Mouse (Mus musculus) hematopoietic stem cell, adult 5-6 weeks (primary cell): ENCODE results near the gene Mrpl53. TPM values are rescaled to one million over a fixed set of nuclear protein-coding genes. Genes with fewer than 3 reads are reported as not detected.

ENCODE experiments used
- ATAC-seq, 2 experiments: fragments of 125-278 bp in 1 of 2; replicated peaks in 1 of 2; 2 replicates each; pipeline ENCODE4 v1.8.0; 2016 to 2017; ENCODE audit warnings: inconsistent platforms in 2 of 2, mild to moderate bottlenecking in 2 of 2, moderate number of reproducible peaks in 2 of 2, low read depth in 1 of 2, moderate TSS enrichment in 1 of 2; ENCODE audit not compliant: low FRiP score in 2 of 2, poor library complexity in 2 of 2, severe bottlenecking in 2 of 2, insufficient read depth in 1 of 2, low TSS enrichment in 1 of 2
- total RNA-seq: library from RNA; stranded (forward); fragments of 172-1452, 232-1000 nt; gene quantifications from 2 replicates; pipeline ENCODE4 v1.2.3, GENCODE M21; 2017

Mrpl53 gene
- total RNA-seq, 1 experiment from 2014 or later, result 8.4 TPM

DNA sequence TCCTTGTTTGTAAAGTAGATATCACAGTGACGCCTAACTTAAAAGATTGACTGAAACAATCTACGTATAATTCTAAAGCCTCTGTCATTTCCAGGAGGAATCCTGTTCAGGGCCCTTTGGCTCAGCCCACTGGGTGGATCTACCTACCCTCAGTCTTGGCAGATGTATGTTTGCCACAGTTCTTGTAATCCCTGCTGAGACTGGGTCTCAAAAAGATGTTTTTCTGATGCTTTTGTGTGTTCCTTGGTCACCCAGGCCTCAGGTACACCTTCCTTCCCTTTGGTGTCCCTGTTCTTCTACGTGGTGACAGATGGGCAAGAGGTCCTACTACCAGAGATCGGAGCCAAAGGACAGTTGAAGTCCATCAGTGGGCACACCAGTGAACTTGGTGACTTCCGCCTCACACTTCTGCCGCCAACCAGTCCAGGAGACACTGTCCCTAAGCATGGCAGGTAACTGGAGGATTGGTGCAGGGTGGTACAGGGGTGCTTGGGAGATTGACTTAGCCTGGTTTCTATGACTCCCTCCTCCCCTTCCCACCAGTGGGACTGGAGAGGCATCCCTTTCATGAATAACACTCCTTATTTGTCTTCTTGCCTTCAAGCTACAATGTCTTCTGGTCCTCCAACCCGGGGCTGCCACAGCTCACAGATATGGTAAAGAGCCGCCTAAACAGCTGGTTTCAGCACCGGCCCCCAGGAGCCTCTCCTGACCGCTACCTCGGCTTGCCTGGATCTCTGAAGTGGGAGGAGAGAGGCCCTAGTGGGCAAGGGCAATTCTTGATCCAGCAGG lies 7.7 kb downstream of the Mrpl53 start:
- no peak for ATAC-seq

DNA sequence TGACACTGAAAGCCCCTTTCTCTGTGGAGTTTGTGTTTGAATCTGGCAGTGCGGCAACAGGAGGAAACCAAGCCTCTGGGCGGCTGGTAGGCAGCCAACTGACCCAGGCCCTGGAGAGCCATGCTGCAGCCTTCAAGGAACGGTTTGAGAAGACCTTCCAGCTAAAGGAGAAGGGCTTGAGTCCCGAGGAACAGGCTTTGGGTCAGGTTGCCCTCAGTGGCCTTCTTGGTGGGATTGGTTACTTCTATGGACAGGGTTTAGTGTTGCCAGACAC lies 8.3 kb downstream of the Mrpl53 start:
- ATAC-seq, result no peak

DNA sequence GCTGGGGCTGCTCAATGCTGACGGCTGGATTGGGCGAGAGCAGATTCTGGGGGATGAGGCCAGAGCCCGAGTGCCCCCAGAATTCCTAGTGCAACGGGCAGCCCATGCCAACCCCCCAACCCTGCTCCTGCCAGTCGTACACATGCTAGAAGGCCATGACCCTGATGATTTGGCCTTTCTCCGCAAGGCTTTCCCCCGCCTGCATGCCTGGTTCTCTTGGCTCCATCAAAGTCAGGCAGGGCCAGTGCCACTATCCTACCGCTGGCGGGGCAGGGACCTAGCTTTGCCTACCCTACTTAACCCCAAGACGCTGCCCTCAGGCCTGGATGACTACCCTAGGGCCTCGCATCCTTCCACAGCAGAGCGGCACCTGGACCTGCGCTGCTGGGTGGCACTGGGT lies 8.8 kb downstream of the Mrpl53 start:
- ATAC-seq, result no peak

DNA sequence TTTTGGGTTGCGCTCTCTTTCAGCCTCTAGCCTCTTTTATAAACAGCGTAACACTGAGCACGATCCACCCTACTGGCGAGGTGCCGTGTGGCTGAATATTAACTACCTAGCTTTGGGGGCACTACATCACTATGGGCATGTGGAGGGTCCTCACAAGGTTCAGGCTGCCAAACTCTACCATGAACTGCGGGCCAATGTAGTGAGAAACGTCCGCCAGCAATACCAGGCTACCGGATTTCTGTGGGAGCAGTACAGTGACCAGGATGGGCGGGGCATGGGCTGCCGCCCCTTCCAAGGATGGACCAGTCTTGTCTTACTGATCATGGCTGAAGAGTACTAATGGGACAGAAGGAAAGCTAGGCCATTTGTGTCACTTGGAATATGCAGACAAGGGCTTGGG lies 9.5 kb downstream of the Mrpl53 start:
- ATAC-seq, result no peak

DNA sequence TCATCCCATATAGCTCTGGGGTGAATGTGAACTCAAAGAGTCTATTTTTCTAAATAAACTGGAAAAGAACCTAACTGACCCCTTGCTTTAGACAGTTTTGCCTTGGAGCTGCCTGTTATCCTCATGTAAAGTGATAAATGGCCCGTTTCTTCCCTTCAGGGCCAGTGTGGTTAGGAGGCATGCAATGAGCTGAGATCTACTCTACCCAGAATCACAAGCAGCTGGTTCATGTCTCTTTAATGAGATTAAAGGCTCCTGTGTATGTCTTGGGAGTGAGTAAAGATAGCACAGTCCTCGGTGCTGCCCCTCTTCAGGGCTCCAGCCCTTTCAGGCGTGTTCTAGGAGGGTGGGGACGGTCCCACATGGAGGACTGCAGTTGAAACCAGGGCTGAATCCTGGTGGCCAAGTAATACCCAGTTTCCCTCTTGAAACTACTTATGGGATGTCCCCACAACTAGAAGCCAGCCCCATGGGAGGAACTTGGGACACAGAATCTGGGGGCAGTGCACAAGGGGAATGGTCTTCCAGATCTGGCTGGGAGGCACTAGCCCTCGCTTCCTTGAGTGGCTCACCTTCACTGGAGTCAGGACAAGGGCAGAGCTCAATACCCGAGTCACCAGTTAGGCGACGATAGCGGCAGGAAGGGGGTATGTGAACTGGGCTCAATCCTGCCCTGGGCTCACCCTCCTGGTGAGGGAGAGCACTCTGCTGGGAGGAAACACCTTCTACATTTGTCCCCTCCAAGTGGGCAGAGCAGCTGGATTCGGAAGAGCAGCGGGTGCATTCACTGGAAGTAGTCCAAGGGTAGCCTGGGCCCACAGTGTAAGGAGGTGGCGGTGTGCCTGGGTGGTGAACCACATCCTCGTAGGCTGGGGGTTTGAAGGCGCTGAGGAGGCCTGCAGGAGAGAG lies 10.2 kb downstream of the Mrpl53 start:
- ATAC-seq, result peak; percentile 54 to 57

DNA sequence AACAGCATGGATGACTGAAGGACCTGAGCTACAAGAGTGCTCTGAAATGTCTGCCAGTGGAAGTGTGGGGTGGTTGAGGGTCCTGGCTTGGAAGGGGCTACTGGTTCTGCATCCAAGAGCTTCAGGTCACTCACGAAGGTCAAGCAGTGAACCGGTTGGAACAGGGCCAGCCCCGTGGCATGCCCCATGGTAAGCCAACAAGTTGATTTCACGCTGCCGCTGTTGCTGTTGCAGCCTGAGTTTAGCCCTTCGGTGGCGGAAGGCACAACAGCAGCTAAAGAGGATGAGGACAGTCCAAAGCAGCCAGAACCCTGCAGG lies 10.9 kb downstream of the Mrpl53 start:
- ATAC-seq, result no peak

DNA sequence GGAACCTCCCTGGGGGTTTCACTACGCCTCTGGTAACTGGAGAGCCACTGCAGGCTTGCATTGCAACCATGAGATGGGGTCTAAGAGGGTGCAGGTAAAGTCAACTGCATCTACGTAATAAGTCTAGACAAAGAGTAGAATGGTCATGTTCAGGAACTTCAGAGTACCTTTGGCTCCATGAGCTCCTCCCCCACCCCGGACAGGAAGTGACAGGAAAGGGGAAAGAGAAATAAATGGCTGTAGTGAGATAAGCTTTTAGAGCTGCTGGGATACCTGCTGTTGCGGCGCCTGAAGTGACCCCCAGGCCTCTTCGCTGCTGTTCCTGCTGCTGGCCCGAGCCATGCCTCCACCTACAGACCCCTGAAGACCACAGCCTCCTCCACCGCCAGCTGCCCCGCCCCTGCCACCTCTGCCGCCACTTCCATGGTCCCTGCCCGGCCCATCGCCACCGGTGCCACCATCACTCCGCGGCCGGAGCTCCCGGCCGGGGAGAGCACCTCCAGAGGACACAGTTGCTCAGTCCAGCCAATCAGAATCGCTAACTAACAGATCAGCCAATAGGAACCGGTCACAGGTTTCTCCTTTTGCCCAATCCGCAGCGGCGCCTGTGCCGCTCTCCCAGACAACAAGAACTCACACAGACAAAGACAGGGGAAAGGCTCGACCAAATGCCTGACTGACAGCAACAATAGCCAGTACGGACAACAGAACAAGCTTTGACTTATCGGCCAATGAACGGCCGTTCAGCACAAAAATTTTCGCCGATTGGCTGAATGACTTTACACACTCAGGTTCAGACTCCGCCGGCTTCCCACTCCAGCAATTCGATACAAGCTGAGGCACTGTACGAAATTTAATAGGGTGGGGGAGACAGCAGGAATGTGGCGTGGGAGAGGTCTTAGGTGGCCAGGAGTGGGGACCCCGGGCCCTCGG lies 12.4 kb downstream of the Mrpl53 start, which contains the start of gene Wbp1:
Gene Wbp1 (minus strand): TSS at position 630 of the 933 bp plus-strand sequence.
- ATAC-seq, result peak; percentile 84 to 89

DNA sequence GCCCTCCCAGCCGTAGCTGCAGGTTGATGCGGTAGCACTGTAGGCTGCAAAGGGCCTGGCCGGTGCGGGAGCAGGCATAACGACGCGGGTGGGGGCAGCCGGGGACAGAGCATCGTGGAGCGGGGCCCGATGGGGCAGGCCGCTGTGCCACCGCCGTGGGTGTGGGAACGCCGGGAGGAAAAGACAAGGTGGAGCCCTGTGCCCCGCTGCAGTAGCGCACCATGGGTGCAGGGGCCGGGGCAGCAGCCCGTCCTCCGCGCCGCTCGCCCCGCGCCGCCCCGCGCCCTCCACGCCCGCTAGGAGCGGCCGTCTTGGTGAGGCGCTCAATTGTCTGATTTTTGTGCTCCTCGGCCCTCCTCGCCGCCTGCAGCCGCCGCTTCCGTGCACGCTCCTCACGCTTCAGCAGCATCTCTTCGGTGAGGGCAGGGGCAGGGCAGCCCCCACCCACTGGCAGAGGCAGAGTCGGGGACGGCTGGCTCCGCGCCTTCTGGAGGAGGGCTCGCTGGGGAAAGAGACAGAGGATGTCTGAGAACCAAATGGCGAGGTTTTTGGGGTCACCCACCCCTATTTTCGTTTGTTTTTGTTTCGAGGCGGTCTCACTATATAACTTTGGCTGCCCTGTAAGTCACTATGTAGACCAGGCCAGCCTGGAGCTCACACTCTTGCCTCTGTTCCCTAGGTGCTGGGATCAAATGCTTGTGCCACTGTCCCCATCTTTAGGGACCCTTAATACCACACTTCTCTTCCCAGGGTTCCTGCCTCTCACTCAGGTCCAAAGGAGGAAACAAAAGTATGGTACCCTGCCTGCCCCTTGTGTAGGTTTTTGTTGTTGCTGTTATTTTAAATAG lies 13.2 kb downstream of the Mrpl53 start:
- peak in 1 of 2 experiments; percentile 4; a peak in 1 of 4 replicates for ATAC-seq

DNA sequence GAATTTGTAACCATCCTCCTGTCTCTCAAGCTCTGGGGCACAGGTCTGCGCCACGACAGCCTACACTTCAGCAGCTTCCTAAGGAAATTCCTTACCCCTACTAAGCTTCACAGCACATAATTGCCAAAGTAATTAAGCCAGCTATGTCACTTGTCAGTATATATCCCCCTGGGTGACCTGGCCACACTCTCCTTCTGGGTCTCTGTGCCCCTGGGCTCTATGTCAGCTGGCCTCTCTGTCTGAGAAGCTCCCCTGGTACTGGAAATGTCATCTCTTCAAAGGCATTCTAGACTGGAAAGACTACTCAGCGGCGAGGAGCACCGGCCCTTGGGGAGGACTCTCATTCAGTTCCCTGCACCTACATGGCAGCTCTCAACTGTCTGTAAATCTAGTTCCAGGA lies 14.1 kb downstream of the Mrpl53 start:
- no peak for ATAC-seq

DNA sequence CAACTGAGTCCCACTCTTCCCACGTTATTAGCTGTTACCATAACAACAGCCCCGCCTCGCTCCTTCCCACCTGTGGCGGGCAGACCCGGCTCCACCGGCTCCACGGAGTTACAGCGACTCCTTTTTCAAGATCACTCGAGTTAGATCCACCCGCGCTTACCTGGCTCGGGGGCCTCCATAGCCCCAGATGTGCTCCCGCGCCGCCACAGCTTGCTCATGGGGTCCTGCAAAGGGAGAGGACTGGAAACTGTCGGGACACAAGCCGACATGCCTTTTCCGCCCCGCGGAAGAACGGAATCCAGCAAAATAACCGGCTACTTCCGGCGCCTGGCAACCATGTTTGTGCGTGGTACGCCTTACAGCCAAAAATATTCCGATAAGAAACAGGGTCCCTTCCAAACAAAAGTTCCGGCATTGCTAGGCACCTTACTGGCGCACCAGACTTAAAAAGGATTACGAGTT lies 16.0 kb downstream of the Mrpl53 start:
- peak; percentile 28 to 63; a peak in 3 of 4 replicates for ATAC-seq

DNA sequence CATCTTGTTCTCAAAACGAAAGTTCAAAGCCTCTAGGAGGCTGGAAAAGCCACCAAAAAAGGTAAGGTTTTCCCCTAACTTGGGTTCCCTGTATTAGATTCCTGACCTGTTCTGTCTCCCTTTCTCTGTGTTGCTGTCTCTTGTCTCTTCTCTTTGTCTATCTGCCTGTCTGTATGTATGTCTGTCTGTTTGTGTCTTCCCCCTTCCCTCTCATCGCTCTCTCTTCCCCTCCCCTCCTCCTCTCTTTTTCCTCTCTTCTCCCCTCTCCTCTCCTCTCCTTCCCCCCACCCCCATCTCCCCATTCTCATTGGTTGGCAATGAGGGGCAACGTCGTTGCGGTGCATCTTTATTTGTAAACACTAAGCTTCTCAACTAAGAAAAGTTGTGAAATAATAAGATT lies 16.5 kb downstream of the Mrpl53 start, which contains the start of gene Ino80b:
Gene Ino80b (minus strand): TSS at position 101 of the 400 bp plus-strand sequence.
- ATAC-seq, result no peak

DNA sequence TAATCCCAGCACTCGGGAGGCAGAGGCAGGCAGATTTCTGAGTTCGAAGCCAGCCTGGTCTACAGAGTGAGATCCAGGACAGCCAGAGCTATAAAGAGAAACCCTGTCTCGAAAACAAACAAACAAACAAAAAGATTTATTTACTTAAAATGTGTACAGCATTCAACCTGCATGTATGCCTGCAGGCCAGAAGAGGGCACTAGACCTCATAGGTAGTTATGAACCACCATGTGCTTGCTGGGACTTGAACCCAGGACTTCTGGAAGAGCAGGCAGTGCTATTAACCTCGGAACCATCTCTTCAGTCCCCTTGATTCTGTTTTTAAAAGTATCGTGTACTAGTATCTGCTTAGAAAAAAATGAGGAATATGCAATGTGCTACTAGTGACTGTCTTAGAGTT lies 18.6 kb downstream of the Mrpl53 start:
- ATAC-seq, result no peak

DNA sequence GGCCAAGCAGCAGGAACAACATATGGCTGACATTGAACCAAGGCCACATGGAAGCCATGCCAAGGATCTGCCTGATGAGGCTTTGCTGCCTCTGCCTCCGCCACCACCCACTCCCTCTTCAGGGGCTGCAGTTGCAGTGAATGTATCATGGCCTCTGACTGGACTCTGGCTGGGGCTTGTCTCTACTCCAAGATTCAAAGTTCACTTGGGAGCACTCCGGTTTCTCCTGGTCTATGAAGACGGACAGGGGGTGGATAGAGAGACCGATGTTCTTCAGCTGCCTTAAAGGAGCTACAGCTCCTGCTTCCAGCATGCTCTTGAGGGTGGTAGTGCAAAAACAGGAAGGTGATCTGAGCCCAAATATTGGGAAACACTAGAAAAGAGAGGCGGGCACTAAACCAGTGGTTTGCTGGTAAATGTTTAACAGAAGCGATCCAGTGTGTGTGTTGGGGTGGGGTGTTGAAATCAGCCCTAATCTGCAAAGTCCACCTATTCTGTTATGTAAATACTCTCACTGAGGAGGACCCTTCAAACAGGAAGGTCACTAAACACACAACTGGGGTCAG lies 22.7 kb downstream of the Mrpl53 start:
- peak; percentile 47 to 68; a peak in 3 of 4 replicates for ATAC-seq

DNA sequence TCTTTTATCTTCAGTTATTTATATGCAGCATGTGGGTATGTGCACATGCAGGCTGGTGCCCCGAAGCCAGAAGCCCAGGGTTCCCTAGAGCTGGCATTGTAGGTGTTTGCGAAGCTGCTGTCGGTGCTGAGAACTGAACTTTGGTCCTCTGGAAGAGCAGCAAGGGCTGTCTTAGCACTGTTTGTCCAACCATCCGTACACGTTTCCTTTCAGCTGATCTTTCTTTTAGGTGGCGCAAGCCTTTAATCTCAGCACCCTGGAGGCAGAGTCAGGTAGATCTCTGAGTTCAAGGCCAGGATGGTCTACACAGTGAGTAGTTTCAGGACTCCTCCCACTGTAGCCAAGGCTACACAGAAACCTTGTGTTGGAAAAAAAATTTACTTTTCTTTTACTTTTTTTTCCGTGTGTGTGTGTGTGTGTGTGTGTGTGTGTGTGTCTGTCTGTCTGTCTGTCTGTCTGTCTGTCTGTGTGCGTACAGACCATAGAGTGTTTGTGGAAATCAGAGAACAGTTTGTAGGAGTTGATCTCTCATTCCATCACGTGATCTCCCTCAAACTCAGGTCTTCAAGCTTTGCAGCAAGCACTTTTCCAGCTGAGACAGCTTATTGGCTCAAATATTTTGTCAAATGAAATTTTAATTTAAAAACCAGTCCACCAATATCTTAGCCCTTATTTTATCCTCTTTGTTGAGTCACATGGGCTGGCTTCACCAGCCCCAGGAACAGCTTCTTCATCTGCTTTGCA lies 23.5 kb downstream of the Mrpl53 start:
- ATAC-seq, result no peak

DNA sequence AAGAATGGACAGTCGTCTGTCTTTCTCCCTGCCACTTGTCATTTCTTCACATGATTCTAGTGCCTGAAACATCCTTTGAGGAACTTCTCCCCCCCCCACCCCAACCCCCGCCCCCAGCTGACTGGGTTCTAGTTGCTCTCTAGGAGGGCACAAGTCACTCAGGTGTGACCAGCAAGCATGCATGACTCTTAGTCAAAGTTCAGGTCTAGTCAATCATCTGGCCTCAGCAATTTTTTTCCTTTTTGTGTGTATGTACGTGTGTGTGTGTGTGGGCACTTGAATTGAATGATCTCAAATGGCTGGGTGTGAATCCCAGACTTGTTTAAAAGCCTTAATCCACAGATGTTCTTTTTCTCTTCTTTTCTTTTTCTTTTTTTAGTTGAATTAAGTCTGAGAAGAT lies 25.4 kb downstream of the Mrpl53 start:
- no peak for ATAC-seq
